9 mouse cellular contexts compared by ENCODE assay signal in the genomic region with DNA sequence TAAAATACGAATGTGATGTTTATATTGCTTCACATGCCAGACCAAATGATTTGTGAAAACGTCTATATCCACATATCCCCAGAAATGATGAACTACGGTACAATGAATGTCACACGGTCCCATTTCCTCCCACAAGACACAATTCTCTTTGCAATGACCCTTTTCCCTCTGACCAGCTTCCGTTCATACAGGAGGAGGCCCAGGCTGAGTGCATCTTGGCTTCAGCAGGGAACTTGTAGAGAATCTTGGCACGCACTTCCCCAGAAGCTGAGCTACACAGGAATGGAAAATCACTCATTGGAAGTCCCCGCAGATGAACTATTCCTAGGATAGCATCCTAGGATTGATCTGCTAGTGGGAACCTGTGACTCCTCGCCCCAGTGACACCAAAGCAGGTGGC.
DNase-seq lines count a peak whose midpoint lies in the region; ATAC-seq and TF ChIP-seq lines count a peak whose summit lies in the region.
"Had no signal": no experiment of that assay in that cellular context is flagged by ENCODE, and none has a peak within 500 bp of the region (broad histone marks: within the 10 kb centered on the region; RNA-seq: fewer than 3 reads in every experiment).

No protein-coding gene starts in this region.

- no peak for TF ChIP-seq EP300 in heart, postnatal 0 days (IDR thresholded peaks at IDR 0.05; ENCODE audit: low read depth)

- no peak overlapping the region for H3K27ac ChIP-seq in liver, adult 2 months (replicated peaks; ENCODE audit: insufficient read depth, low read depth, low read length)
- H3K27ac ChIP-seq in heart, postnatal 0 days (ENCODE audit: low read depth): peak overlapping the region; percentile 69
- H3K27ac ChIP-seq in hindbrain, embryonic 10.5 days: no peak overlapping the region
- H3K27ac ChIP-seq: embryonic facial prominence, embryonic 13.5 days; liver, embryonic 15.5 days had no signal

- peak; percentile 40 for DNase-seq in liver, adult 2 months (ENCODE audit: extremely low read depth, low read depth, low spot score)
- DNase-seq in liver: no peak
- peak; percentile 45 to 60 for DNase-seq in cerebellum, postnatal 10 days
- DNase-seq in heart, postnatal 0 days (ENCODE audit: low spot score): peak; percentile 74
- peak; percentile 33 for DNase-seq in lung, postnatal 36 days
- no peak for DNase-seq in hindbrain, embryonic 10.5 days (ENCODE audit: low spot score)
- no peak for DNase-seq in spleen, postnatal 36 days (ENCODE audit: low spot score in 2 of 2)

- ATAC-seq in heart, postnatal 0 days (ENCODE audit: insufficient read depth, low read depth): peak; percentile 47

- H3K9me3 ChIP-seq in heart, postnatal 0 days (replicated peaks; ENCODE audit: control insufficient read depth, low read length): no peaks in the 10 kb centered on the region
- no peaks in the 10 kb centered on the region for H3K9me3 ChIP-seq in hindbrain, embryonic 10.5 days
- H3K9me3 ChIP-seq: embryonic facial prominence, embryonic 13.5 days; liver, embryonic 15.5 days had no signal

- no peaks in the 10 kb centered on the region for H3K27me3 ChIP-seq in liver, adult 2 months (ENCODE audit: control insufficient read depth, insufficient read depth, low read length)
- no peaks in the 10 kb centered on the region for H3K27me3 ChIP-seq in heart, postnatal 0 days (ENCODE audit: control insufficient read depth, insufficient read depth, low read length)
- H3K27me3 ChIP-seq in hindbrain, embryonic 10.5 days (ENCODE audit: insufficient read depth, poor library complexity, severe bottlenecking): no peaks in the 10 kb centered on the region
- H3K27me3 ChIP-seq: embryonic facial prominence, embryonic 13.5 days; liver, embryonic 15.5 days had no signal

- WGBS in liver, adult 2 months: 73% methylated on average over 8 of the region's 8 CpGs
- WGBS in heart, postnatal 0 days: 48% methylated on average over 8 of the region's 8 CpGs
- WGBS in hindbrain, embryonic 10.5 days: 85% methylated on average over 8 of the region's 8 CpGs

- H3K4me3 ChIP-seq in liver, adult 2 months (ENCODE audit: insufficient read depth, low read depth, low read length): no peak overlapping the region
- H3K4me3 ChIP-seq in heart, postnatal 0 days (ENCODE audit: low read depth, low read length): no peak overlapping the region
- H3K4me3 ChIP-seq in hindbrain, embryonic 10.5 days: no peak overlapping the region
- H3K4me3 ChIP-seq: embryonic facial prominence, embryonic 13.5 days; liver, embryonic 15.5 days had no signal

- no peak for TF ChIP-seq POLR2A in liver, adult 2 months (IDR thresholded peaks at IDR 0.05; ENCODE audit: extremely low read depth, insufficient read depth, low read length)

- no peak overlapping the region for H3K9ac ChIP-seq in liver, adult 2 months (ENCODE audit: low read depth, low read length)
- H3K9ac ChIP-seq in heart, postnatal 0 days (replicated peaks; ENCODE audit: low read depth, low read length): no peak overlapping the region
- H3K9ac ChIP-seq: embryonic facial prominence, embryonic 13.5 days; liver, embryonic 15.5 days had no signal

- no peak overlapping the region for H3K4me2 ChIP-seq in heart, postnatal 0 days (ENCODE audit: low read depth, low read length)
- H3K4me2 ChIP-seq: embryonic facial prominence, embryonic 13.5 days; liver, embryonic 15.5 days had no signal

- H3K79me2 ChIP-seq in liver, adult 2 months (ENCODE audit: control insufficient read depth, insufficient read depth, low read length): peaks cover 4% of the 10 kb centered on the region; the same call in 1 of the 2 replicates

- no peak for TF ChIP-seq CTCF in liver, adult 2 months (IDR thresholded peaks at IDR 0.05; ENCODE audit: low read depth, low read length)
- no peak for TF ChIP-seq CTCF in heart, postnatal 0 days (IDR thresholded peaks at IDR 0.05; ENCODE audit: low read depth)

- 0 out of 2 replicates have a peak, but pooled peaks cover 2% of the 10 kb centered on the region for H3K36me3 ChIP-seq in liver, adult 2 months (ENCODE audit: control insufficient read depth, insufficient read depth, low read length)
- H3K36me3 ChIP-seq in heart, postnatal 0 days (replicated peaks; ENCODE audit: control insufficient read depth, insufficient read depth, low read length): no peaks in the 10 kb centered on the region
- no peaks in the 10 kb centered on the region for H3K36me3 ChIP-seq in hindbrain, embryonic 10.5 days
- H3K36me3 ChIP-seq: embryonic facial prominence, embryonic 13.5 days; liver, embryonic 15.5 days had no signal

- H3K4me1 ChIP-seq in liver, adult 2 months (ENCODE audit: control insufficient read depth, insufficient read depth, low read length): no peaks in the 10 kb centered on the region
- H3K4me1 ChIP-seq in heart, postnatal 0 days (ENCODE audit: control insufficient read depth, insufficient read depth): peaks cover 16% of the 10 kb centered on the region
- 0 out of 2 replicates have a peak, but pooled peaks cover 13% of the 10 kb centered on the region for H3K4me1 ChIP-seq in hindbrain, embryonic 10.5 days (replicated peaks)
- H3K4me1 ChIP-seq: liver, embryonic 15.5 days had no signal

Comparison
In these comparisons a context has a peak if more than half of its experiments do, and no peak if none do; other contexts are left out.
1. DNase-seq: peak in liver, adult 2 months (single experiment), cerebellum, postnatal 10 days (2 of 2), heart, postnatal 0 days (single experiment) and lung, postnatal 36 days (single experiment); none in liver (single experiment), hindbrain, embryonic 10.5 days (single experiment) and spleen, postnatal 36 days (0 of 2).